8 mouse cellular contexts compared by ENCODE assay signal in genomic region chr4:21879565-21880220, GRCm38 (mm10). TPM values are rescaled to one million over a fixed set of nuclear protein-coding genes. Genes with fewer than 3 reads are reported as not detected.
DNase-seq lines count a peak whose midpoint lies in the region; ATAC-seq and TF ChIP-seq lines count a peak whose summit lies in the region.

Coq3 (plus strand) TSS chr4:21879673.

- H3K79me3 ChIP-seq in C2C12 (ENCODE audit: low read depth): no peaks in the 10 kb centered on the region

- H3K4me2 ChIP-seq in heart, embryonic 12.5 days: peak within 1 kb of the TSS; percentile 73
- peak within 1 kb of the TSS; percentile 55 for H3K4me2 ChIP-seq in kidney, postnatal 0 days (ENCODE audit: low read length)
- H3K4me2 ChIP-seq in liver, embryonic 11.5 days: peak within 1 kb of the TSS; percentile 73
- H3K4me2 ChIP-seq in stomach, embryonic 14.5 days (replicated peaks; ENCODE audit: low read depth, low read length): peak within 1 kb of the TSS; percentile 44

- H3K79me2 ChIP-seq in C2C12 (ENCODE audit: control insufficient read depth, insufficient read depth): no peaks in the 10 kb centered on the region

- TF ChIP-seq CTCF in C2C12 (IDR thresholded peaks at IDR 0.05; ENCODE audit: control insufficient read depth, insufficient read depth, insufficient read length): no peak
- no peak for TF ChIP-seq CTCF in brain, embryonic 14.5 days (IDR thresholded peaks at IDR 0.05; ENCODE audit: borderline replicate concordance, extremely low read depth, insufficient read depth, insufficient read length)
- no peak for TF ChIP-seq CTCF in kidney, postnatal 0 days (IDR thresholded peaks at IDR 0.05; ENCODE audit: low read depth)

- H3K4me3 ChIP-seq in C2C12 (ENCODE audit: insufficient read depth, poor library complexity, severe bottlenecking): peak within 1 kb of the TSS; percentile 42
- peak within 1 kb of the TSS; percentile 86 for H3K4me3 ChIP-seq in erythroblast, embryonic 14.5 days (replicated peaks)
- peak within 1 kb of the TSS; percentile 70 for H3K4me3 ChIP-seq in heart, embryonic 12.5 days
- peak within 1 kb of the TSS; percentile 82 for H3K4me3 ChIP-seq in kidney, postnatal 0 days (replicated peaks; ENCODE audit: low read depth, low read length)
- H3K4me3 ChIP-seq in liver, embryonic 11.5 days (ENCODE audit: low read depth, low read length): peak within 1 kb of the TSS; percentile 80
- peak within 1 kb of the TSS; percentile 73 for H3K4me3 ChIP-seq in stomach, embryonic 14.5 days (ENCODE audit: low read depth, low read length)

- H3K9me3 ChIP-seq in erythroblast, embryonic 14.5 days (ENCODE audit: control insufficient read depth, low read length): no peaks in the 10 kb centered on the region
- H3K9me3 ChIP-seq in heart, embryonic 12.5 days (replicated peaks): no peaks in the 10 kb centered on the region
- no peaks in the 10 kb centered on the region for H3K9me3 ChIP-seq in kidney, postnatal 0 days (replicated peaks; ENCODE audit: low read length)
- no peaks in the 10 kb centered on the region for H3K9me3 ChIP-seq in liver, embryonic 11.5 days (ENCODE audit: control insufficient read depth, low read length)
- no peaks in the 10 kb centered on the region for H3K9me3 ChIP-seq in stomach, embryonic 14.5 days (ENCODE audit: control insufficient read depth, low read depth, low read length)

- under 1% methylated on average over 51 of the region's 51 CpGs for WGBS in heart, embryonic 12.5 days
- WGBS in kidney, postnatal 0 days: under 1% methylated on average over 51 of the region's 51 CpGs
- WGBS in liver, embryonic 11.5 days: under 1% methylated on average over 51 of the region's 51 CpGs
- 0% methylated on average over 51 of the region's 51 CpGs for WGBS in stomach, embryonic 14.5 days

- H3K27ac ChIP-seq in heart, embryonic 12.5 days (ENCODE audit: poor library complexity, severe bottlenecking): peak within 1 kb of the TSS; percentile 89
- peak within 1 kb of the TSS; percentile 96 for H3K27ac ChIP-seq in kidney, postnatal 0 days
- H3K27ac ChIP-seq in liver, embryonic 11.5 days (ENCODE audit: low read depth, low read length): peak within 1 kb of the TSS; percentile 94
- H3K27ac ChIP-seq in stomach, embryonic 14.5 days (ENCODE audit: low read length): peak within 1 kb of the TSS; percentile 95

- H3K36me3 ChIP-seq in C2C12 (ENCODE audit: control insufficient read depth, insufficient read depth): peaks cover 18% of the 10 kb centered on the region
- H3K36me3 ChIP-seq in erythroblast, embryonic 14.5 days (ENCODE audit: control insufficient read depth): peaks cover 37% of the 10 kb centered on the region
- peaks cover 14% of the 10 kb centered on the region for H3K36me3 ChIP-seq in heart, embryonic 12.5 days
- no peaks in the 10 kb centered on the region for H3K36me3 ChIP-seq in kidney, postnatal 0 days (ENCODE audit: insufficient read depth, low read length)
- H3K36me3 ChIP-seq in liver, embryonic 11.5 days (ENCODE audit: control insufficient read depth, insufficient read depth, low read length): no peaks in the 10 kb centered on the region; the same call in 1 of the 2 replicates
- peaks cover 10% of the 10 kb centered on the region for H3K36me3 ChIP-seq in stomach, embryonic 14.5 days (ENCODE audit: control insufficient read depth, insufficient read depth, low read length)

- DNase-seq in brain, embryonic 14.5 days (ENCODE audit: low read depth): peak; percentile 93
- DNase-seq in kidney, postnatal 0 days (ENCODE audit: low spot score): peak; percentile 92
- peak; percentile 87 for DNase-seq in liver, embryonic 11.5 days (ENCODE audit: low spot score)
- peak; percentile 82 for DNase-seq in naive thymus-derived CD4-positive, alpha-beta T cell, adult 2 months (ENCODE audit: low read depth)

- ATAC-seq in heart, embryonic 12.5 days (ENCODE audit: insufficient number of reproducible peaks, low FRiP score): peak; percentile 87
- peak; percentile 91 for ATAC-seq in kidney, postnatal 0 days (replicated peaks; ENCODE audit: low FRiP score, low read depth)
- peak; percentile 86 for ATAC-seq in liver, embryonic 11.5 days (replicated peaks; ENCODE audit: low FRiP score)
- ATAC-seq in stomach, embryonic 14.5 days (ENCODE audit: insufficient number of reproducible peaks, insufficient read depth, low FRiP score, low read depth): peak; percentile 92

- peaks cover 36% of the 10 kb centered on the region for H3K4me1 ChIP-seq in erythroblast, embryonic 14.5 days (ENCODE audit: control insufficient read depth)
- H3K4me1 ChIP-seq in heart, embryonic 12.5 days (replicated peaks): no peaks in the 10 kb centered on the region
- no peaks in the 10 kb centered on the region for H3K4me1 ChIP-seq in kidney, postnatal 0 days (replicated peaks; ENCODE audit: insufficient read depth, low read length)
- 0 out of 2 replicates have a peak, but pooled peaks cover 3% of the 10 kb centered on the region for H3K4me1 ChIP-seq in liver, embryonic 11.5 days (replicated peaks; ENCODE audit: control insufficient read depth, insufficient read depth, low read length)
- peaks cover 5% of the 10 kb centered on the region; the same call in 1 of the 2 replicates for H3K4me1 ChIP-seq in stomach, embryonic 14.5 days (ENCODE audit: control insufficient read depth, insufficient read depth, low read length)

- H3ac ChIP-seq in C2C12 (ENCODE audit: control insufficient read depth, insufficient read length, low read depth): peak within 1 kb of the TSS; percentile 56

- H3K27me3 ChIP-seq in C2C12 (ENCODE audit: control insufficient read depth, insufficient read depth, insufficient read length): no peaks in the 10 kb centered on the region
- no peaks in the 10 kb centered on the region for H3K27me3 ChIP-seq in erythroblast, embryonic 14.5 days (ENCODE audit: control insufficient read depth)
- no peaks in the 10 kb centered on the region for H3K27me3 ChIP-seq in heart, embryonic 12.5 days (replicated peaks)
- no peaks in the 10 kb centered on the region for H3K27me3 ChIP-seq in kidney, postnatal 0 days (ENCODE audit: insufficient read depth, low read length)
- H3K27me3 ChIP-seq in liver, embryonic 11.5 days (replicated peaks; ENCODE audit: control insufficient read depth, insufficient read depth, low read length): no peaks in the 10 kb centered on the region
- H3K27me3 ChIP-seq in stomach, embryonic 14.5 days (ENCODE audit: control insufficient read depth, insufficient read depth, low read length): no peaks in the 10 kb centered on the region

- peak within 1 kb of the TSS; percentile 79 for H3K9ac ChIP-seq in heart, embryonic 12.5 days
- peak within 1 kb of the TSS; percentile 78 for H3K9ac ChIP-seq in kidney, postnatal 0 days (ENCODE audit: low read depth, low read length)
- H3K9ac ChIP-seq in liver, embryonic 11.5 days (ENCODE audit: low read depth, low read length): peak within 1 kb of the TSS; percentile 81
- peak within 1 kb of the TSS; percentile 55 for H3K9ac ChIP-seq in stomach, embryonic 14.5 days (replicated peaks; ENCODE audit: low read depth, low read length)

- no peak; the same call in 1 of the 2 replicates for TF ChIP-seq POLR2A in brain, embryonic 14.5 days (IDR thresholded peaks at IDR 0.05; ENCODE audit: borderline replicate concordance, extremely low read depth, insufficient read depth, insufficient read length, poor library complexity, severe bottlenecking)

TF ChIP-seq in C2C12, 6 proteins besides CTCF, POLR2A, EP300 and RAD21:
- TF ChIP-seq USF1 (IDR thresholded peaks at IDR 0.05; ENCODE audit: low read depth) (no peak), FOSL1 (IDR thresholded peaks at IDR 0.05; ENCODE audit: insufficient read depth, low read length, poor library complexity, severe bottlenecking) (no peak), MAX (IDR thresholded peaks at IDR 0.05) (no peak), MYOD1 (IDR thresholded peaks at IDR 0.05; ENCODE audit: control insufficient read depth, insufficient read length, low read depth) (no peak), CEBPB (IDR thresholded peaks at IDR 0.05; ENCODE audit: low read depth) (no peak), MYOG (IDR thresholded peaks at IDR 0.05; ENCODE audit: control insufficient read depth, extremely low read depth, insufficient read length) (no peak)
TF ChIP-seq in C2C12: peak in this region for 0.

RNA-seq across cellular contexts. Expression of gene Coq3, which starts in this region (rescaled TPM):
- 11.3 TPM for polyA plus RNA-seq in C2C12 (2012; fragmentation: generic; extraction: Trizol)
- 6.6 and 6.9 TPM in 2 replicates for polyA plus RNA-seq in brain, embryonic 14.5 days (2012; rRNA removed)
- 0.10 and 0.14 TPM in 2 replicates for polyA plus RNA-seq in erythroblast, embryonic 14.5 days (2012)
- 16.3 and 17.3 TPM in 2 replicates for polyA plus RNA-seq in heart, embryonic 12.5 days (2016; fragmentation: Nextera tagmentation; extraction: Ambion mirVana)
- 14.7 and 15.6 TPM in 2 replicates for polyA plus RNA-seq in kidney, postnatal 0 days (2015; fragmentation: Nextera tagmentation; extraction: Ambion mirVana)
- 18.9 and 20.6 TPM in 2 replicates for polyA plus RNA-seq in liver, embryonic 11.5 days (2014; fragmentation: Nextera tagmentation; extraction: Ambion mirVana)
- polyA plus RNA-seq in stomach, embryonic 14.5 days (2014; fragmentation: Nextera tagmentation; extraction: Ambion mirVana): 13.1 and 13.3 TPM in 2 replicates

Comparison
In these comparisons a context has a peak if more than half of its experiments do, and no peak if none do; other contexts are left out.
1. Peak in every context shown above with its lines: DNase-seq, ATAC-seq, H3K4me3 ChIP-seq and H3K27ac ChIP-seq.